Comparison of ENCODE assay signal across 14 mouse cellular contexts in the genomic region with DNA sequence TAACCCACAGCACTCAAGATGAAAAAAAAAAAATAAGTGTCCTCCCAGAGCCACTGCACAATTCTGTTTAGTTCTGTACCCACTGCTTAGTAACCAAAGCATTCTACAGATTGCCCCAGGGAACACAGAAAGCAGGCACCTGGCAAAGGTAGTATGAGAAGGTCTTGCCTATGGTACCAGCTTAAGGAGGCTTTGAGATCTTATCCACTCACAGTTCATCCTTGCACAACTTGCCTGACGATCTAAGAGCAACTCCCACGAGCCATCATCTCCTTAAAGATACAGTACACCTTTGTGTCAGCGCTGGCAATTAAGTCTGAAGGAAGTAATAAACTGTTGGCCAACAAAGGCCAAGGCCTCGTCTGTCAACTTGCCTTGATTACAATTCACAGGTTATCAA.
"Had no signal": no experiment of that assay in that cellular context is flagged by ENCODE, and none has a peak within 500 bp of the region (broad histone marks: within the 10 kb centered on the region; RNA-seq: fewer than 3 reads in every experiment).

No protein-coding gene starts in this region.

- DNase-seq: kidney, adult 9 months; kidney, postnatal 25 days; liver, embryonic 13.5 days; liver, postnatal 0 days; lung, postnatal 14 days; right cerebral cortex, postnatal 25 days; thymus, postnatal 4 days had no signal

- H3K27me3 ChIP-seq: limb, embryonic 15.5 days; liver, embryonic 13.5 days; lung, embryonic 15.5 days; megakaryocyte, embryonic 14.5 days had no signal

- H3K27ac ChIP-seq: limb, embryonic 15.5 days; liver, embryonic 13.5 days; lung, embryonic 15.5 days; macrophage had no signal

- H3K9me3 ChIP-seq: limb, embryonic 15.5 days; liver, embryonic 13.5 days; lung, embryonic 15.5 days had no signal

- H3K9ac ChIP-seq: limb, embryonic 15.5 days; liver, embryonic 13.5 days; liver, postnatal 0 days; lung, embryonic 15.5 days had no signal

- H3K4me2 ChIP-seq: limb, embryonic 15.5 days; liver, embryonic 13.5 days; lung, embryonic 15.5 days; midbrain, embryonic 11.5 days had no signal

- H3K4me1 ChIP-seq: limb, embryonic 15.5 days; liver, embryonic 13.5 days; megakaryocyte, embryonic 14.5 days had no signal

- ATAC-seq: inflammation-experienced regulatory T-cells, adult 6 months; intestine, postnatal 0 days; liver, postnatal 0 days had no signal

- H3K4me3 ChIP-seq: limb, embryonic 15.5 days; liver, embryonic 13.5 days; lung, embryonic 15.5 days; megakaryocyte, embryonic 14.5 days had no signal

- H3K36me3 ChIP-seq: limb, embryonic 15.5 days; liver, embryonic 13.5 days; lung, embryonic 15.5 days had no signal
